Mouse (Mus musculus): Measurements from ENCODE around the gene Prcp.
"Not testable (repeated sequence)": the region's sequence is repeated elsewhere in the genome, so short reads cannot be mapped to it uniquely, and the experiment has no call there.

Gene Prcp

DNA sequence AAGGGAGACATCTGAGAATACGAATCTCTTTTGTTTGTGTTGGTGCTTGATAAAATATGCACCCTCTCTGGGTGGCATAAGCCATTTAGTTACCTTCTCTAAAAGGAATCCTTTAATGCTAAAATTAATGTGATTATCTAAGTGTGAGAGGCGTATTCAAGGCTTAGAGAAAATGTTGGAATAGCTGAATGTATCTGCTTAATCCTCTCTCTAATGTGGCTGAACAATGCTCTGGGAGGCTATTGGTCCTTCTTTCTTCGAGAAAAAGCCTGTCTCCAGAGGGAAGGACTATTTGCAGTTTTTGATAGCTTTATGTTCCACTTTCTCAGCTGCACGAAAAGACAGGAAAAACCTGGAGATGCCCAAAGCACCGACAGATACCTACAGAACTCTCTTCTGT lies 62.5 kb downstream of the Prcp start:
- ChIA-PET POLR2A (interaction anchor here in 2 of 4 experiments (0.6 to 1.3 kb wide), 3 partner anchors 60 to 573 kb away, joined by 3 to 5 read pairs (median 3); no protein-coding TSS in a partner anchor), CTCF (interaction anchor here in 1 of 4 experiments (0.9 kb wide), 1 partner anchor 159 kb away, joined by 3 read pairs; no protein-coding TSS in a partner anchor)

- POLR2A ChIA-PET: interaction anchor here in 2 of 4 experiments (0.5 to 1.3 kb wide), 6 partner anchors 19 to 377 kb away, joined by 3 to 8 read pairs (median 4); partner anchors contain the start of genes Ccdc90b (in 1 of the 2), Ddias (in 1 of the 2) and Prcp (in 1 of the 2)
- CTCF ChIA-PET: interaction anchor here (0.6 to 1.5 kb wide), 15 partner anchors 16 to 1496 kb away, joined by 3 to 8 read pairs (median 4); no protein-coding TSS in a partner anchor
These were observed 63.7 kb downstream of the Prcp start for GRCm38 (mm10) chr7:92937955-92938354.

- CTCF ChIA-PET: interaction anchor here in 2 of 4 experiments (0.5 to 0.7 kb wide), 2 partner anchors 529 to 815 kb away, joined by 3 read pairs; no protein-coding TSS in a partner anchor
- POLR2A ChIA-PET: no interaction called here
These were observed 65.5 kb downstream of the Prcp start for GRCm38 (mm10) chr7:92939776-92940175.

DNA sequence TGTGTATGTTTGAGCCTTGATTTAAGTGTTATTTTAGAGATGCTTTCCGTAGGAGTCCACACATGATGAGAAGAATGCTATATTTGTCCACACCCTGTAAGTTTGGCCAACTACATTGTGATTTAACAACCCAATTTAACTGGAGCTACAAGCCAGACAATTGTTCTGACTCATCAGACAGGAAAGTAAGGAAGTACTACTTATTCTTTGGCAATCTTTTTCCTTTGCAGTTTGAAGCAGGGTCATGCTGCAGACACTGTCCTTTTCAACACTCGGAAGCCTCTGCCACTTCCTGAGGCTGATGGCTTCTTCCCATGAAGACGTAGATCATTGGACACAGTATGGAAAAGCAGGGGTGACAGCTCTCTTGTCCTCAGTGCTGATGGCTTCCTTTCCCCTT lies 76.5 kb downstream of the Prcp start:
- ChIA-PET POLR2A (no interaction called here), CTCF (no interaction called here)

- ChIA-PET POLR2A (no interaction called here), CTCF (interaction anchor here in 1 of 4 experiments (0.6 kb wide), 1 partner anchor 147 kb away, joined by 9 read pairs; no protein-coding TSS in a partner anchor)
These were observed 77.9 kb downstream of the Prcp start for GRCm38 (mm10) chr7:92952210-92952609.

DNA sequence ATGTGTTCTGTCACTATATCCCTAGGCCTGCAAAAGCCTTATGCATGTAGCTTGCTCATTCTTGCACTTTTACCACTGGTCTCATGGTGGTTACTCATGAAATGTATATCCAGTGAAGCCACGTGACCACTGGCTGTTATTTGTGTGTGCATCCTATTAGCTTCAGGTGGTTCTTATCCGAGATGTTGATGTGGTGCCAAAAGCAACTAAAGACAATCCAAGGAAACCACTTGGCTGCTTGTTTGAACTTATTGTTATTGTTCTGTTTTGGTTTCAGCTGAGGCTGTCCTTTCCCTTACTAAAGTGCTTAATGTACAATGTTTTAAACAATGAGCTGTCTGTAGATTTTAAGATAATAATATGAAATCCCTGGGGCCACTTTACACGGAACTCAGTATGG lies 85.5 kb downstream of the Prcp start:
- CTCF ChIA-PET: interaction anchor here in 1 of 4 experiments (0.5 kb wide), 1 partner anchor 439 kb away, joined by 4 read pairs; no protein-coding TSS in a partner anchor
- POLR2A ChIA-PET: no interaction called here

- ChIA-PET CTCF (no interaction called here), POLR2A (no interaction called here)
These were observed 87.6 kb downstream of the Prcp start for GRCm38 (mm10) chr7:92961876-92962275.

DNA sequence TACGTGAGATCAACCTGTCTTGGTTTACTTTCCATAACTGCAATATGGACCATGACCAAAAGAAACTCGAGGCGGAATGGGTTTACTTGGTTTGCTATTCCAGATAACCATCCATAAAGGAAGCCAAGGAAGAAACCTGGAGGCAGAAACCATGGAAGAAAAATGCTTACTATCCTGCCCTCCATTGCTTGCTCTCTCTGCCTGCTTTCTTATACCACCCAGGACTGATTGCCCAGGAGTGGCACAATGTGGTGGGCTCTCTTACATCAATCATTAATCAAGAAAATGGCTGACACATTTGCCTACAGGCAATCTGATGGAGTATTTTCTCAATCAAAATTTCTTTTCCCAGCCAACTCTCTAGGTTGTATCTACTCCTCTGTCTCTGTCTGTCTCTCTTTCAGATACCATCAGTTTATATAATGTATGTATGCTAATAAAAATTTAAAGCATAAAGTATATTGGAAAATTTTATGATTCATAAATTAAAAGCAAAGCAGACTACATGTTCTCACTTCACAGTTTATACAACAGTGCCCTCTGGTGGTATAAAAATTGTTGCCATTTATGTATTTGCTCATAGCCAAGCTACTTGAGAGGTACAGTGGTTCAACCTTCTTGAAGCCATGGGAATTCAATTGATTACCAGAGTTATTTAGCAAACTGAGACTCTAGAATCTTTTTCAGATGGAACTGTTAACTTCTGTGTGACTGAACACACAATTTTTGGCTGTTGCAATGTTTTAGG lies 90.7 kb downstream of the Prcp start:
- CTCF ChIA-PET: interaction anchor here in 2 of 4 experiments (0.6 to 3.0 kb wide), 12 partner anchors 9 to 862 kb away, joined by 3 to 9 read pairs (median 4); partner anchors contain the start of gene Fam181b (in 1 of the 2)
- POLR2A ChIA-PET: interaction anchor here in 1 of 4 experiments (0.7 kb wide), 1 partner anchor 116 kb away, joined by 3 read pairs; no protein-coding TSS in a partner anchor

DNA sequence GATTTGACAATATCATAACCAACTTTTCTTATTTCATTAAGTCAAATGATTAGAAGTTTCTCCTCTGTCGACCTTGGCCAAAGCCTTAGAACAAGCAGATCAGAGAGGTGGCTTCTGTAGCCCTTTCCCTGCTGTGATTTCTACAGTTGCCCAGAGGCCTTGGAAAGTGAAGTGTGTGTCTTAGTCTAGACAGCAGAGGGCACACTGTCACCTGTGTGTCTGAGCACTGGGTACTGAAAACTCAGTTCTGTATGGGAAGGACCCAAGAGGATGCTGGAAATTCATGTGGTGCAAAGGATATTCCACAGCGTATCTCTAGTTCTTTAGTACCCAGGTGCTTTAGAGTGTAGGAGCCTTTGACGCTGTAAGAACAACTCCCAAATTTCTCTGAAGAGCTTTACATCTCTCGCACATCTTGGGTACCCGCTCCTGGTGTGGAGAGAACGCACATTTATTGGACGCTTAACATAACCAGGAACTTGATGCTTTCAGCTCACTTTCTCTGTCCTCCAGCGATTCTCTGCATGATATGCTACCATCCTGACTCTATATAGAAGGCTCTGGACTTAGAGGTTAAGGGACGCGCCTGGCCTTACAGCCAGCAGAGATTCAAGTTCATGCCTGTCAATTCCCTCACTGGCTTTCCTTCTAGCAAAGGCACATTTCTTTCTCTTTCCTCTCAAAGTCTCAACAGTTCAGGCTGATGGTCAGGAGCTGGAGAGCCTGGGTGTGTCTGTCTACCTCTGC lies 93.3 kb downstream of the Prcp start:
- CTCF ChIA-PET: interaction anchor here in 2 of 4 experiments (0.8 to 3.0 kb wide), 2 partner anchors 127 kb away, joined by 4 to 7 read pairs; no protein-coding TSS in a partner anchor
- POLR2A ChIA-PET: no interaction called here

GRCm38 (mm10) chr7:92977429-92977828 lies 103.2 kb downstream of the Prcp start:
- CTCF ChIA-PET: interaction anchor here in 1 of 4 experiments (1.9 kb wide), 1 partner anchor 12 kb away, joined by 4 read pairs; no protein-coding TSS in a partner anchor
- POLR2A ChIA-PET: no interaction called here

DNA sequence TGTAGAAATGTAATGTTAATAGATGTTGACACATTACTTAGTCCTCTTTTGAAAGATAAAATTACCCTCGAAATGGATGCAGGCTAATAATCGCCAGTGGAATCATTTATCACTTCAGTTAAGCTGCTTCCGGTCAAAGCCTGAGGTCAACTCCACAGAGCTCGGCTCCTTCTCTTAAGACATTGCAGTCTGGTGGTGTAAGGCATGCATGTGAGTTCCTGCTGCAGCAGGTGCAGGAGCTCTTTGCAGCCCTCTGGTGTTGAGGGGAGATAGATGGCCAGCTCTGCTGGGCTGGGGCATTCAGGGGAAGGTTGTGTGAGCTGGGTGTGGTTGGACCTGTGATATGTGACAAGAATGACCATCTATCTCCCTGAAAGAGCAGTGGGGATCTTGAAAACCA lies 104.0 kb downstream of the Prcp start:
- CTCF ChIA-PET: interaction anchor here in 2 of 4 experiments (0.6 to 1.9 kb wide), 3 partner anchors 13 to 405 kb away, joined by 3 to 4 read pairs (median 3); no protein-coding TSS in a partner anchor
- POLR2A ChIA-PET: interaction anchor here in 1 of 4 experiments (0.6 kb wide), 1 partner anchor 470 kb away, joined by 3 read pairs; no protein-coding TSS in a partner anchor

DNA sequence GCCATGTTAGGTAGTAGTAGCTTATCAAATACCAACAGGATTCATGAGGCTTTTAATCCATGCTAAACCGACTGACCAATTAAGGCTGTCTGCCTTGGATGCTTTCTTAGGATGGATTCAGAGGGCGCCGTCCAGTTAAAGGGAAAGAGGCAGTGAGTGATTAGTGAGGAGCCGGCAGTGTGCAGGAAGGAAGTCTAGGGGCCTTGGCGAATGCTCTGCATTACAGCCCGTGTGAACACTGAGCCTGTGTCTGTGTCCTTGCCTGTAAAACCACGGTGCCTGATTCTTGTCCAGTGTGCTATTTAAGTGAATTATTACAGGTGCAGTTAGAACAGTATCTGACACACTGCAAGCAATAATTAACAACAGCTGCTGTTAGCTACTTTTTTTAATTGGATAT lies 104.5 kb downstream of the Prcp start:
- CTCF ChIA-PET: interaction anchor here in 2 of 4 experiments (0.5 to 1.9 kb wide), 5 partner anchors 13 to 406 kb away, joined by 3 to 4 read pairs (median 3); no protein-coding TSS in a partner anchor
- POLR2A ChIA-PET: not testable (repeated sequence)

- POLR2A ChIA-PET: interaction anchor here in 1 of 4 experiments (0.6 kb wide), 1 partner anchor 199 kb away, joined by 3 read pairs; no protein-coding TSS in a partner anchor
- CTCF ChIA-PET: no interaction called here
These were observed 106.5 kb downstream of the Prcp start for GRCm38 (mm10) chr7:92980741-92981140.

DNA sequence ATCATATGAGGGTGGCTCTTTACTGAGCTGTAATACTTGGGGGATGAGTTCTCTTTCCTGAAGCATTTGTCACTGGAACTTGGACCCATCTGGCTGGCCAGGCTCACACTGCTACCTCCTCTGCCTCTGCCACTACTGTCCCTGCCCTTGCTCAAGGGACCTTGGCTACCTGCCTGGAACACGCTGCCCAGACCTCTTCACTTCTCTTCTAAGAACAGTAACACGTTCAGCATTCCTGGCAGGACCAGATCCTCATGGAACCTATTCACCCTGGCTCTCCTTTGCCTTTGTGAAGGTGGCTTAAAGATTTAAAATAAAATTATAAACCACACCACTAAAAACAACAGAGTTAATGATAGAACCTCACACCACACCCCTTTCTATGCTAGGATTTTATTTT lies 107.6 kb downstream of the Prcp start:
- POLR2A ChIA-PET: no interaction called here
- CTCF ChIA-PET: no interaction called here

All from embryonic stem cell, embryonic (primary cell).